Mouse (Mus musculus): ENCODE measurements around the gene Lrp6. TPM values are rescaled to one million over a fixed set of nuclear protein-coding genes. Genes with fewer than 3 reads are reported as not detected.

Lrp6 gene
- 20.6 and 20.8 TPM in 2 replicates for polyA plus RNA-seq (2014; fragmentation: Nextera tagmentation; extraction: Ambion mirVana)

DNA sequence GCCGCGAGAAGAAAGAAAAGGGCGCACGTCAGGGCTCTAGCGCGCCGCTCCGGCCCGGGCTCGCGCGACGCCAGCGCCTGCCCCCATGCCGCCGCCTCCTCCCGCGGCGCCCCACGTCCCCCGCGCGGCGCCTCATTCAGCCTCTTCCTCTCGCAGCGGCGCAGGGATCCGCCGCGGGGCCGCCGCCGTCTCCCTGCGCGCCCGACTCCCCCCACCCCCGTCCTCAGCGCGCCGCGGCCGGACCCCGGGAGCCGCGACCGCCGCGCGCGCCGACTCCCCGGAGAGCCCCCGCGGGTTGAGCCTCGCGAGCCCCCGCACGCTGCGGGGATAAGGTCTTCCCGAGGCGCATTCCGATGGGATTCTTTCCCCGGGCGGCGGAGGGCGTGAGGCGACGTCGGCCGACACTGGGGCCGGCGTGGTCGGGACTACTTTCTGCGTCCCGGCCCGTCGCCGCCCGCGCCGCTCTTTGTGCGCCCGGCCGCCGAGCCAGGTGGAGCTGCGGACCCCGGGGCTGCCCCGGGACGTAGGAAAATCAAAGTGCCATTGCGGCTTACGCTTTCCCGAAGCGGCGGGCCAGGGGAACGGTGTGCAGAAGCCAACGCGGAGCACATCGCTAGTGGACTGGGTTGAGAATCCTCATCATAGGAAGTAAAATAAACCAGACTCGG, at the start of gene Lrp6:
Lrp6 (minus strand) TSS at position 148 of the 668 bp plus-strand sequence.
- ATAC-seq (replicated peaks; ENCODE audit: insufficient number of reproducible peaks, low FRiP score, low TSS enrichment): peak; percentile 90
- H3K36me3 ChIP-seq (ENCODE audit: control insufficient read depth, insufficient read depth, low read length): no peaks in the 10 kb centered on the region
- H3K27me3 ChIP-seq (ENCODE audit: control insufficient read depth, insufficient read depth, low read length): no peaks in the 10 kb centered on the region
- peak within 1 kb of the TSS; percentile 97 for H3K4me3 ChIP-seq (ENCODE audit: low read depth, low read length)
- H3K4me1 ChIP-seq (ENCODE audit: control insufficient read depth, insufficient read depth, low read length): peaks cover 11% of the 10 kb centered on the region
- peak within 1 kb of the TSS; percentile 99 for H3K27ac ChIP-seq (ENCODE audit: low read depth, low read length)
- no peaks in the 10 kb centered on the region for H3K9me3 ChIP-seq (replicated peaks; ENCODE audit: control insufficient read depth, low read length)
- peak within 1 kb of the TSS; percentile 77 for H3K4me2 ChIP-seq
- WGBS (ENCODE audit: insufficient replicate concordance): under 1% methylated on average over 78 of the region's 99 CpGs
- peak within 1 kb of the TSS; percentile 99 for H3K9ac ChIP-seq (ENCODE audit: low read depth, low read length)

DNA sequence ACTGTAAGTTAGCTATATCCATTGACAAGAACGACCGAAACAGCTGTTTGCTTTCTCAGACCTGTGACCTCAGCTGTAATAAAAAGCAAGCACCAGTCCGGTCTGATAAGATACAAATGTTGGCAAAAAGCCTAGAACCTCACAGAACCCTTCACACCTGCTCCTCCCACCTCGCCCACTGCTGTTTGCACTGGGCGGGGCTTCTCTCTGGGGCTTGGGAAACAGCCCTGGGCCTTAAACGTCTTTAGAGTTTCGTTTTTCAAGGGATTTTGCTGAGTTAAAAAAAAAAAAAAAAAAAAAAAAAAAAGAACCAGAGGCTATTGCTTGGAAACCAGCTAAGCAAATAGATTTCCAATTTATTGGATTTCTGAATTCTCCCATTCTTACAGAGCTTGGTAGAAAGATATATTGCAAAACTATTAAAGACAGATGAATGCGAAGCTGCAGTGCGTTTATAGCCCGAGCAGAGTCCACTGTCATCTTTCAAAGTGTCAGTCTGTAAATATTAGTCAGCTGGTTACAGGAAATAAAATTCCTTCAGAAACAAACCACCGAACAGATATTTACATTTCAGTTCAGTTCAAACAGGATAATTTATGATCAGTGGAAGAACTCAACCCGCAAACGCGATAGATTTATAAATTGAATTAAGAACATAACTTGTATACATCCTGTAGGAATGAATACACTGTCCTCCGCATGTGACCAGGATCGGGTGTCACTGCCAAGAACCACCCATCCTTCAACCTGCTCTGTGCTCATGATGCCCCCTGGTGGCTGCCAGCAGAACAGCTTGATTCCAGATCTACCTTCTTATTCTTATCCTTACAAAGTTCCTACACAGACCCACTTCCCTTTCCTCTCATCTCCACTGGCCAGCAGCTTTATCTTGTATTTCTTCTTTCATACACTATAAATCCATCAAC, 48.2 kb upstream of the Lrp6 start:
- 12% methylated on average over 16 of the region's 16 CpGs for WGBS (ENCODE audit: insufficient replicate concordance)
- H3K9ac ChIP-seq (ENCODE audit: low read depth, low read length): no peak overlapping the region
- peaks cover 8% of the 10 kb centered on the region; the same call in 1 of the 2 replicates for H3K4me1 ChIP-seq (ENCODE audit: control insufficient read depth, insufficient read depth, low read length)
- H3K4me3 ChIP-seq (ENCODE audit: low read depth, low read length): peak overlapping the region; percentile 12; the same call in 1 of the 2 replicates
- no peaks in the 10 kb centered on the region for H3K27me3 ChIP-seq (ENCODE audit: control insufficient read depth, insufficient read depth, low read length)
- H3K36me3 ChIP-seq (ENCODE audit: control insufficient read depth, insufficient read depth, low read length): no peaks in the 10 kb centered on the region
- ATAC-seq (replicated peaks; ENCODE audit: insufficient number of reproducible peaks, low FRiP score, low TSS enrichment): peak; percentile 69; the same call in 1 of the 2 replicates
- H3K4me2 ChIP-seq: peak overlapping the region; percentile 58
- H3K9me3 ChIP-seq (replicated peaks; ENCODE audit: control insufficient read depth, low read length): no peaks in the 10 kb centered on the region
- H3K27ac ChIP-seq (ENCODE audit: low read depth, low read length): no peak overlapping the region

DNA sequence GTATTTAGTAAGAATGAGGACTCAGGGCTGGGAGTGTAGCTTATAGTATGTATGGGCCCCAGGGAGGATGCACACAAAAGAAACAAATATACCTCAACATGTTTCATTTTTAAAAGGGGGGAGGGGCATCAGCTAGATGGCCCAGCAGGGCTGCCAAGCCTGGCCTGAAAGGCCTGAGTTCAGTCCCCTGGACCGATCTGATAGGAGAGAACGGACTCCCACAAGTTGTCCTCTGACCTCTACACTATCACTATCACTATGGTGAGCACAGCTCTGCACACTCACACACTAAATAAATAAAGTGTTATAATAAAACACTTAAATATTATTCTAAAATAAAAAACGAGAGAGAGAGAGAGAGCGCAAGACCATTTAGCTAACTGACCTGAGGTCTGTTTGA, 47.6 kb upstream of the Lrp6 start:
- no peaks in the 10 kb centered on the region for H3K36me3 ChIP-seq (ENCODE audit: control insufficient read depth, insufficient read depth, low read length)
- H3K4me2 ChIP-seq: peak overlapping the region; percentile 58
- WGBS (ENCODE audit: insufficient replicate concordance): 47% methylated on average over 4 of the region's 4 CpGs
- peaks cover 8% of the 10 kb centered on the region; the same call in 1 of the 2 replicates for H3K4me1 ChIP-seq (ENCODE audit: control insufficient read depth, insufficient read depth, low read length)
- no peaks in the 10 kb centered on the region for H3K9me3 ChIP-seq (replicated peaks; ENCODE audit: control insufficient read depth, low read length)
- ATAC-seq (replicated peaks; ENCODE audit: insufficient number of reproducible peaks, low FRiP score, low TSS enrichment): no peak
- no peak overlapping the region for H3K4me3 ChIP-seq (ENCODE audit: low read depth, low read length)
- no peak overlapping the region for H3K9ac ChIP-seq (ENCODE audit: low read depth, low read length)
- H3K27ac ChIP-seq (ENCODE audit: low read depth, low read length): no peak overlapping the region
- H3K27me3 ChIP-seq (ENCODE audit: control insufficient read depth, insufficient read depth, low read length): no peaks in the 10 kb centered on the region

DNA sequence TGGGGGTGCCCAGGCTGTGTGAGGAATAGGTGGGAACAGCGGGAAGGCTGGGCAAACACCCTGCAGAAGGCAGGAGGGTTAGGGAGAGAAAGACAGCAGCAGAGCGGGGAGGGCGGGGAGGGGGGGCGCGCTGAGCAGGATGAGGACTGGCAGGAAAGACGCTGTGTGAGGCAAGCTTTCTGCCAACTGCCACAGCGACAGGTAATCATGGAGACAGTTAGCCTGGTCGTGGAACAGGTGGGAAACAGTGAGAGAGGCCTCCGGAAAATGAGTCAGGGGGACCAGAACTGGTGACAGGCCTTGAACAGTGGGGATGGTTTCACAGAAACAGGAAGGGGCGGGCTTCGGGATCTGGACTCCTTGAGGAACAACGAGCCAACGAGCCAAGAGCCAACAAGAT, 45.1 kb upstream of the Lrp6 start:
- WGBS (ENCODE audit: insufficient replicate concordance): 62% methylated on average over 13 of the region's 13 CpGs
- ATAC-seq (replicated peaks; ENCODE audit: insufficient number of reproducible peaks, low FRiP score, low TSS enrichment): no peak
- Histone ChIP-seq H3K27ac (ENCODE audit: low read depth, low read length) (no peak overlapping the region), H3K9me3 (replicated peaks; ENCODE audit: control insufficient read depth, low read length) (no peaks in the 10 kb centered on the region), H3K27me3 (ENCODE audit: control insufficient read depth, insufficient read depth, low read length) (no peaks in the 10 kb centered on the region), H3K36me3 (ENCODE audit: control insufficient read depth, insufficient read depth, low read length) (no peaks in the 10 kb centered on the region), H3K4me1 (ENCODE audit: control insufficient read depth, insufficient read depth, low read length) (peaks cover 8% of the 10 kb centered on the region; the same call in 1 of the 2 replicates), H3K4me3 (ENCODE audit: low read depth, low read length) (no peak overlapping the region), H3K9ac (ENCODE audit: low read depth, low read length) (no peak overlapping the region), H3K4me2 (no peak overlapping the region)

DNA sequence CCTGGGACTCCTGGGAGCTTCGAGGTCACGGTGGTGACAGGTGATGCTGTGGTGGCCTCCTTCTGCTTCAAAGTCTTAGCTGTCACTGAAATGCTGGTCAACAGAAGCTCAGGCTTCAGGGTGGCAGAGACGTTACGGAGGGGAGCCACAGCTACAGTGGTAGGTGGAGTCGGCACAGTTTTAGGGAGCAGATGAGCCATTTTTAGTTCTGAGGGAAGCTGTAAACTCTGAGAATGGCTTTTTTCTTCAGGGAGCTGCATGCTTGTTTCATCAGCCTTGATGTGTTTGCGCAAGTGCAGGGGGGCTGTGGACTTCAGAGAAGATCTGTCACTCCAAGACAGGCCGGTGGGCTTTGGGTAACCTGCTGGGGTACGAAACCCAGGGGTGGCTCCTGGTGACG, 43.6 kb upstream of the Lrp6 start:
- no peak overlapping the region for H3K9ac ChIP-seq (ENCODE audit: low read depth, low read length)
- H3K27ac ChIP-seq (ENCODE audit: low read depth, low read length): no peak overlapping the region
- ATAC-seq (replicated peaks; ENCODE audit: insufficient number of reproducible peaks, low FRiP score, low TSS enrichment): no peak
- H3K4me3 ChIP-seq (ENCODE audit: low read depth, low read length): no peak overlapping the region
- WGBS (ENCODE audit: insufficient replicate concordance): 78% methylated on average over 9 of the region's 9 CpGs
- peaks cover 8% of the 10 kb centered on the region; the same call in 1 of the 2 replicates for H3K4me1 ChIP-seq (ENCODE audit: control insufficient read depth, insufficient read depth, low read length)
- no peaks in the 10 kb centered on the region for H3K27me3 ChIP-seq (ENCODE audit: control insufficient read depth, insufficient read depth, low read length)
- no peaks in the 10 kb centered on the region for H3K9me3 ChIP-seq (replicated peaks; ENCODE audit: control insufficient read depth, low read length)
- H3K4me2 ChIP-seq: no peak overlapping the region
- no peaks in the 10 kb centered on the region for H3K36me3 ChIP-seq (ENCODE audit: control insufficient read depth, insufficient read depth, low read length)

DNA sequence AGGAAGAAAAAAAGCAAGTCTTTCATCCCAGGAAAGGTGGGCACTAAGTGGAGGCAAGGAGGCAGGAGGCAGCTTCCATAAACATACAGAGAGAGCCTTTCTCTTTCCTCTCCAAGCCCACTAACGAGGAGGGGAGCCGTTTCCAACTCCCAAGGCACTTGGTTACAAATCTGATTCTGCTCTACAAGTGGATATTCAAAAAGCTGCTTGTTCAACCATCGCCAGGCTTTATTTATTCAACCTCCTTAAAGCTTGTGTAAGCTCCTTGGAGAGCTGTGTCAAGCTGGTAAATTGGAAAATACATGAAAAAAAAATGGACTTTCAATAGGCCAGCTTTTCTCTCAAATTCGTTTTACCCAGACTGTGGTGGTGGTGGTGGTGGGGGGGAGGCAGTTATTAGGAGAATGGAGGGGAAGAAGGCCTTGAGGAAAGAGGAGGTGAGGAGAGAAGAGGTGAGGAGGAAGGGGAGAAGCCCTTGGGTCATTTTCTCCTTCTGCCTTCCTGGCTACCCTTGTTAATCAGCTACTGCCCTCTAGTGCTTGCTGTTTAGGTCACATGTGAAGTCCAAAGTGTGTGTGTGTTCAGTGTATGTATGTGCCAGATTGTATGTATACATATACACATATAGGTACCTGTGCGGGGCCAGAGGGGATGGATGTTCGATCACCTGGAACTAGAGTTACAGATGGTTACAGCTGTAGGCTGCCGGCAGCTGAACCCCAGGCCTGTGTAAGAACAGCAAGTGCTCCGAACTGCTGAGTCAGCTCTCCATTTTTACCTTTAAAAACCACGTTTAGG, 40.4 kb upstream of the Lrp6 start:
- no peaks in the 10 kb centered on the region for H3K27me3 ChIP-seq (ENCODE audit: control insufficient read depth, insufficient read depth, low read length)
- no peaks in the 10 kb centered on the region for H3K9me3 ChIP-seq (replicated peaks; ENCODE audit: control insufficient read depth, low read length)
- H3K27ac ChIP-seq (ENCODE audit: low read depth, low read length): no peak overlapping the region
- no peak overlapping the region for H3K9ac ChIP-seq (ENCODE audit: low read depth, low read length)
- WGBS (ENCODE audit: insufficient replicate concordance): 50% methylated on average over 9 of the region's 9 CpGs
- no peak overlapping the region for H3K4me2 ChIP-seq
- no peak for ATAC-seq (replicated peaks; ENCODE audit: insufficient number of reproducible peaks, low FRiP score, low TSS enrichment)
- H3K36me3 ChIP-seq (ENCODE audit: control insufficient read depth, insufficient read depth, low read length): no peaks in the 10 kb centered on the region
- 0 out of 2 replicates have a peak, but pooled peaks cover 2% of the 10 kb centered on the region for H3K4me1 ChIP-seq (ENCODE audit: control insufficient read depth, insufficient read depth, low read length)
- H3K4me3 ChIP-seq (ENCODE audit: low read depth, low read length): no peak overlapping the region

DNA sequence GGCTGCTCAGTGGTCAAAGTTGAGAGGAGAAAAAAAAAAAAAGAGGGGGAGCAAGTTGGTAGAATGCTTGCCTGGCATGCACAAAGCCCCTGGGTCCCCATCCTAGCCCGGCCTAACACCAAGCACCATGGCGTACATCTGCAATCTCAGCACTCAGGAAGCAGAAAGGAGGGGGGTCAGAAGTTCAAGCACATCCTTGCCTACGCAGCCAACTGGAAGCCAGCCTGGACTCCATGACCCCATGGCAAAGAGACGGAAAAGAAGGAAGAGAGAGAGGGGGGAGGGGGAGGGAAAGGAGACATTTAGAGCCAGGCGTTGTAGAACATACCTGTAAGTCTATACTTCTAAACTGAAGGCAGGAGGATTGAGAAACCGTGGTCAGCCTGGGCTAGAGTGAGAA, 39.8 kb upstream of the Lrp6 start:
- peaks cover 4% of the 10 kb centered on the region; the same call in 1 of the 2 replicates for H3K4me1 ChIP-seq (ENCODE audit: control insufficient read depth, insufficient read depth, low read length)
- no peak for ATAC-seq (replicated peaks; ENCODE audit: insufficient number of reproducible peaks, low FRiP score, low TSS enrichment)
- H3K4me2 ChIP-seq: no peak overlapping the region
- H3K4me3 ChIP-seq (ENCODE audit: low read depth, low read length): no peak overlapping the region
- no peaks in the 10 kb centered on the region for H3K36me3 ChIP-seq (ENCODE audit: control insufficient read depth, insufficient read depth, low read length)
- no peak overlapping the region for H3K27ac ChIP-seq (ENCODE audit: low read depth, low read length)
- no peaks in the 10 kb centered on the region for H3K27me3 ChIP-seq (ENCODE audit: control insufficient read depth, insufficient read depth, low read length)
- H3K9me3 ChIP-seq (replicated peaks; ENCODE audit: control insufficient read depth, low read length): no peaks in the 10 kb centered on the region
- no peak overlapping the region for H3K9ac ChIP-seq (ENCODE audit: low read depth, low read length)
- WGBS (ENCODE audit: insufficient replicate concordance): 58% methylated on average over 6 of the region's 6 CpGs

DNA sequence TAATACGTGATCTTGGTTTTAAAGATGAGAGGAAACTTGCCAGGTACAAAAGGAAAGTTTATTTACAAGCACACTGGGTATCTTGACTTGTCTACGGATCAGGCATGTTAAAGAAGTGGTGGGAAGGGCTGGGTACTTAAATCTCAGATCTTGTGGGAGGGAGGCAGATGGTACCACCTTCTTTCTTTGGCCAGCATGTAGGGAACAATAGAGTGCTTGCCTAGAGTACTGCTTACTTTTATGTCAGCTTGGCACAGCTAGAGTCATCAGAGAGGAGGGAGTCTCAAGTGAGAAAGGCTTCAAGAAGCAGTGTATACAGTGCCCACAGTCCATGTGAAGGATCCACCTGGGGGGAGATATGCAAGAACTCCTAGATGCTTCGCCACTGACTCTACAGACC, 38.4 kb upstream of the Lrp6 start:
- Histone ChIP-seq H3K4me1 (ENCODE audit: control insufficient read depth, insufficient read depth, low read length) (peaks cover 4% of the 10 kb centered on the region; the same call in 1 of the 2 replicates), H3K27ac (ENCODE audit: low read depth, low read length) (no peak overlapping the region), H3K36me3 (ENCODE audit: control insufficient read depth, insufficient read depth, low read length) (no peaks in the 10 kb centered on the region), H3K9ac (ENCODE audit: low read depth, low read length) (no peak overlapping the region), H3K4me2 (no peak overlapping the region), H3K4me3 (ENCODE audit: low read depth, low read length) (no peak overlapping the region), H3K9me3 (replicated peaks; ENCODE audit: control insufficient read depth, low read length) (no peaks in the 10 kb centered on the region), H3K27me3 (ENCODE audit: control insufficient read depth, insufficient read depth, low read length) (no peaks in the 10 kb centered on the region)
- 89% methylated on average over 3 of the region's 3 CpGs for WGBS (ENCODE audit: insufficient replicate concordance)
- ATAC-seq (replicated peaks; ENCODE audit: insufficient number of reproducible peaks, low FRiP score, low TSS enrichment): no peak

Data from heart, embryonic 11.5 days (tissue).